Mouse (Mus musculus): ENCODE measurements around the gene Prox1. TPM values are rescaled to one million over a fixed set of nuclear protein-coding genes. Genes with fewer than 3 reads are reported as not detected.

The Prox1 gene
- polyA plus RNA-seq (2015; fragmentation: Nextera tagmentation; extraction: Ambion mirVana) = 9.7 and 12.1 TPM in 2 replicates

DNA sequence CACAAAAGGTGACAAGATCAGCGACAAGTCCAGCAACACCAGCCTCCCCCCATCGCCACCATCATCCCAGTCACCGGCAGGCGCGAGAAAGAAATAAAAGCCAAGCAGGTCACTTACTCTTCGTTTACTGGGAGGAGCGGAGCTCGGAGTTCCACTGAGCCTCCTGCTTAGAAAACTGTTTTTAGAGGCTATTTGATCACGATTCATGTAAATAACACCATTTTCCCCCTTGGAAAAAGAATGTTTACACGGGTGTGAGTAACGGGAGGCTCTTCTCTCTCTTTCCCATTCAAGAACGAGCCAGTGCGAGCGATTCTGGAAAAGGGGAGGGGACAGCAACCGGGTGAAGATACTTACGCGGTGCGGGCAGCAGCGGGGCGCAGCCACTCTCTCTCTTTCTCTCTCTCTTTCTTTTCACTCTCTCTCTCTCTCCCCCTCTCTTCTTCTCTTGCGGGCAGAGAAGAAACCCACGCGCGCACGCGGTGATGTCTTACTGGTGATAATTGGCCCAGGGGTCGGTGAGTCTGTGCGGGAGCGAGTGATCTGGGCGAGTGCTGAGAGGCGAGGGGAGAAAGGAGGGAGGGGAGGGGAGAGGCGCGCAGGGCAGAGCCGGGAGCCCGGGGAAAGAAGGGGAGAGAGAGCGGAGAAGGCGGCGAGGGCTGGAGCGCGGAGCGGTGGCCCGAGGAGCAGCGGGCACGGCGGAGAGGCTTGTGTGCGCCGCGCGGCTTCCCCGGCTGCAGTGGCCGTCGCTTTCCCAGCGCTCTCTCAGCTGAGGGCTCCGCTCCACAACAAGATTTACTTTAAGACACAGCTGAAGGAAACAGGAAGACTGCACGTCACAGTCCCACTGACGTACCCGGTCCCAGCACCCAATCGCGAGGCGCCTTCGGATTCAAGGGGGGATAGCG lies at the start of gene Prox1:
TSS of gene Prox1 (minus strand) at position 804 of the 908 bp plus-strand sequence.
- peak; percentile 87 for ATAC-seq
- Histone ChIP-seq H3K4me1 (replicated peaks) (peaks cover 70% of the 10 kb centered on the region), H3K27ac (peak within 1 kb of the TSS; percentile 88), H3K9ac (replicated peaks) (peak within 1 kb of the TSS; percentile 85), H3K4me3 (replicated peaks) (peak within 1 kb of the TSS; percentile 71), H3K4me2 (replicated peaks) (peak within 1 kb of the TSS; percentile 90), H3K9me3 (no peaks in the 10 kb centered on the region), H3K36me3 (no peaks in the 10 kb centered on the region), H3K27me3 (peaks cover 39% of the 10 kb centered on the region)
- under 1% methylated on average over 60 of the region's 62 CpGs for WGBS

DNA sequence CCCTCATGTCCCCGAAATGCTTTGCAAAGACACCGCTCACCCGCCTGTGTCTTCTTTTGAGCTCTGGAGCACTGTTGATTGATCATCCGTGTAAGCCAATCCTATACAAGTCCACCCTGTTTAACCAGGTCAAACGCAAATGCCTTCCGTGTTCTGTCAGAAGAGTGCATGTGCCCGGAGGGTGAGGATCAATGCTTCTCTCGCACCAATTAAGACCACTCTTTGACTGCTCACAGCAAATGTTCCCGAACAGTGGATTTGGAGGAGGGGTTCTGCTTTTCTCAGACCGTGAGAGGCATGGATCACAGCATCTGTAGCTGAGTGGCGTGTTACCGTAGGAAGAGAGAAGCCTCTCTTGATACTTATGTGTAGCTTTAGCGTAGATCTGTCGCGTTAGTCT lies 46.1 kb upstream of the Prox1 start:
- ATAC-seq = no peak
- H3K4me1 ChIP-seq (replicated peaks) = 0 out of 2 replicates have a peak, but pooled peaks cover 3% of the 10 kb centered on the region
- no peak overlapping the region for H3K27ac ChIP-seq
- no peak overlapping the region for H3K4me2 ChIP-seq (replicated peaks)
- no peaks in the 10 kb centered on the region for H3K36me3 ChIP-seq
- H3K9ac ChIP-seq (replicated peaks) = no peak overlapping the region
- 63% methylated on average over 15 of the region's 15 CpGs for WGBS
- 0 out of 2 replicates have a peak, but pooled peaks cover 5% of the 10 kb centered on the region for H3K9me3 ChIP-seq
- H3K4me3 ChIP-seq (replicated peaks) = no peak overlapping the region
- H3K27me3 ChIP-seq = no peaks in the 10 kb centered on the region

DNA sequence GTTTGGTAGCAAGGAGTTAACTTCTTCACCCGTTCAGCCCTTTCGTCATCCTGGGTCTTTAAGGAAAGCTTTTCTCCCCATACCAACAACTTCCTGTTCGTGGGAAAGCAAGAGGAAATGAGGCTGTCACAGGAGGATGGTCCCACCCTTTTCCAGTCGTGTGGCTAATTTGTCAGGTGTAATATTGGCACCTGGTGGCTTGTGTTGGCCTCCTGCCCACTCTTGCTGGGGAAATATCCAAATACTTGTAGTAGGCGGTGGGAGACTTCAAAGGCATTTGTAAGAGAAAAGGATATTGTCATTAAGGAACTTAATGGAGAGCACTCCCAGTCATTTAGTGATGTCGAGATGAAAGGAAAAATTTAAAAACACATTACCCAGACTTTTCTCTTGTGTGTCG lies 44.1 kb upstream of the Prox1 start:
- ATAC-seq = no peak
- WGBS = 86% methylated on average over 7 of the region's 7 CpGs

DNA sequence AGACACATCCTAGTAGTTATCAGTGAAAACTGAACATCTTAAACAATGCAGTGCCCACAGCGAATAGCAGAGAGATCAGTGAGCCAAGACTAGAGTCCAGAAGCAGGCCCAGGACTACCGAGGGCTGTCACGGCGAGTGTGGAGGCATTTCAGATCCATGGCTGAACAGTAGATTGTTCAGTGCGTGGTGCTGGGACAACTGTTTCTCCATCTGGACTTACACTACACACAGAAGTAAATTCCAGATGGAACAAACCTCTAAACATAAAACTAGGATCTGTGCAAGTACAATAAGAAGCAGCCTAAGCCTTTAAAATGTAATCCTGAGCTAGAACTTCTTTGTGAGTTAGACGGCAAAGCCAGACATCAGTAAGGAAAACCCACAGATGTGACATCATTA lies 42.7 kb upstream of the Prox1 start:
- Histone ChIP-seq H3K9ac (replicated peaks) (no peak overlapping the region), H3K36me3 (no peaks in the 10 kb centered on the region), H3K27me3 (no peaks in the 10 kb centered on the region; the same call in 1 of the 2 replicates), H3K4me1 (replicated peaks) (no peaks in the 10 kb centered on the region), H3K27ac (no peak overlapping the region), H3K4me3 (replicated peaks) (no peak overlapping the region), H3K4me2 (replicated peaks) (no peak overlapping the region), H3K9me3 (0 out of 2 replicates have a peak, but pooled peaks cover 5% of the 10 kb centered on the region)
- WGBS = 92% methylated on average over 6 of the region's 6 CpGs
- no peak for ATAC-seq

More for the DNA sequence above, 44.1 kb upstream of the Prox1 start:
- H3K4me1 ChIP-seq (replicated peaks) = no peaks in the 10 kb centered on the region
- no peak overlapping the region for H3K27ac ChIP-seq
- no peak overlapping the region for H3K4me2 ChIP-seq (replicated peaks)
- 0 out of 2 replicates have a peak, but pooled peaks cover 5% of the 10 kb centered on the region for H3K9me3 ChIP-seq
- no peak overlapping the region for H3K4me3 ChIP-seq (replicated peaks)
- H3K36me3 ChIP-seq = no peaks in the 10 kb centered on the region
- H3K9ac ChIP-seq (replicated peaks) = no peak overlapping the region
- H3K27me3 ChIP-seq = no peaks in the 10 kb centered on the region; the same call in 1 of the 2 replicates

DNA sequence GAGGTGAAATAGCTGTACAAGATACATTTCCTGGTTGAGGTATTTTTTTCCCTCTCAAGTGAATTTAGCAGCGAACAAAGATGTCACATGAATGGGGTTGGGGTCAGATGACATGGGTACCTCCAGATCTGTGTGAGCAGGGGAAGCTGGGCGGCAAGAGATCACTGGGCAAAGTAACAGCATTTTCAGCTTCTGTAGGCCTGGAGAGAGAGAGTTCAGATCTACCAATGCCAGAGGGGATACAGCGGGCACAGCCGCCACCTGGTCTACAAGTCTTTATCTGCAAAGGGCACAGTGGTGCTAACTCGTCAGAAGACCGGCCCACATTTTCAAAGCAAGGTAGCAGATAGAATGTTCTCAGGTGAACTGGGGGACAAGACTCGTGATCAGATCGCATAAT lies 36.7 kb upstream of the Prox1 start:
- no peaks in the 10 kb centered on the region for H3K9me3 ChIP-seq
- H3K36me3 ChIP-seq = no peaks in the 10 kb centered on the region
- no peak overlapping the region for H3K27ac ChIP-seq
- no peaks in the 10 kb centered on the region; the same call in 1 of the 2 replicates for H3K27me3 ChIP-seq
- ATAC-seq = no peak
- H3K4me3 ChIP-seq (replicated peaks) = no peak overlapping the region
- no peaks in the 10 kb centered on the region for H3K4me1 ChIP-seq (replicated peaks)
- no peak overlapping the region for H3K9ac ChIP-seq (replicated peaks)
- no peak overlapping the region for H3K4me2 ChIP-seq (replicated peaks)
- WGBS = 88% methylated on average over 8 of the region's 8 CpGs

DNA sequence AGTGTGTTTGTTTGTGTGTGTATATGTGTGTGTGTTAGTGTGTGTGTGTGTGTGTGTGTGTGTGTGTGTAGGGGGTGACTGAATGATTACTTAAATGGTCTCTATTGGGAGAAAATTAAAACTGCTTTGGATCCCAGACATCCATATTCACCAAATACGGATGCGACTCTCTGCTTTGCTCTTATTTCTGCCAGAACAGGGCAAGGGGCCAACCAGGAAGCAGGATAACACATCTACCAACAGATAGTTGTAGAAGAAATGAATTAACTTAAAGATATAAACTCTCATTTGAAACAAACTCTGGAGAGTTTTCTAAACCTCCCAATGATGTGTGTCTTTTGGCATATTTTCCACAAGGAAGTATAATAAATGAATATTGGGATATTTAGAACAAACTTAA lies 35.2 kb upstream of the Prox1 start:
- Histone ChIP-seq H3K9me3 (no peaks in the 10 kb centered on the region), H3K27me3 (no peaks in the 10 kb centered on the region; the same call in 1 of the 2 replicates), H3K36me3 (no peaks in the 10 kb centered on the region), H3K4me3 (replicated peaks) (no peak overlapping the region), H3K9ac (replicated peaks) (no peak overlapping the region), H3K27ac (no peak overlapping the region), H3K4me1 (replicated peaks) (no peaks in the 10 kb centered on the region), H3K4me2 (replicated peaks) (no peak overlapping the region)
- no peak for ATAC-seq
- 100% methylated on average over 2 of the region's 2 CpGs for WGBS

DNA sequence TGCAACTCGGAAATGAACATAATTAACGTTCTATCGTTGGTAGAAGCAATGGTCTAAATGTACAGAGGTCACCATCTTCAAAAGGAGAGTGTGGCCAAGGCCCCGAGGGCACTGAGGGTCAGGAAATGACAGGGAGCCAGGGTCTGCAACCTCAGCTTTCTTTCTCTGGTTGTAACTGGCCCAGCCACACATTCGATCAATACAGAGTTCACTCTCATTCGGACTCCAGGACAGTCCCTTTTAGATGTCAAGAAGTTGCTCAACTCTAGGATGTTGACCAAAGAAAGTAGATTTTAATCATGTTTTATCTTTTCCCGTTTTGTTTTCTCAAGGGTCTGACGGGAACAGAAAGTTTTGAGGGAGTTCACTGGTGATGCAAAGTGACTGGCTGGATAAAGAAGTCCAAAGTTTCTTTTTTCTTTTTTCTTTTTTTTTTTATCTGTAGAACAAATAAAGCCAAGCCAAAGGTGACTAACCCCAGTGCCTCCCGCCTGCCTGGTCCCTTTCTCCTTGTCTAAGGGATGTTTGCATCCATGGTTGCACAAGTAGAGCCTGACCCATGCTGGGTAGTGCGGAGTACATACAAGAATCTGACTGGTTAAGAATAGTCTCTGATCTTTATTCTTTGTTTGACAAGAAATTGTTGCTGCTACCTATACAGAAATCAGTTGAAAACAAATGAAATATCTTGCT lies 34.0 kb upstream of the Prox1 start:
- H3K9me3 ChIP-seq = no peaks in the 10 kb centered on the region
- H3K4me2 ChIP-seq (replicated peaks) = no peak overlapping the region
- H3K27me3 ChIP-seq = no peaks in the 10 kb centered on the region; the same call in 1 of the 2 replicates
- no peaks in the 10 kb centered on the region for H3K4me1 ChIP-seq (replicated peaks)
- no peak overlapping the region for H3K9ac ChIP-seq (replicated peaks)
- no peak overlapping the region for H3K4me3 ChIP-seq (replicated peaks)
- no peak overlapping the region for H3K27ac ChIP-seq
- H3K36me3 ChIP-seq = no peaks in the 10 kb centered on the region
- no peak for ATAC-seq
- 44% methylated on average over 10 of the region's 10 CpGs for WGBS

DNA sequence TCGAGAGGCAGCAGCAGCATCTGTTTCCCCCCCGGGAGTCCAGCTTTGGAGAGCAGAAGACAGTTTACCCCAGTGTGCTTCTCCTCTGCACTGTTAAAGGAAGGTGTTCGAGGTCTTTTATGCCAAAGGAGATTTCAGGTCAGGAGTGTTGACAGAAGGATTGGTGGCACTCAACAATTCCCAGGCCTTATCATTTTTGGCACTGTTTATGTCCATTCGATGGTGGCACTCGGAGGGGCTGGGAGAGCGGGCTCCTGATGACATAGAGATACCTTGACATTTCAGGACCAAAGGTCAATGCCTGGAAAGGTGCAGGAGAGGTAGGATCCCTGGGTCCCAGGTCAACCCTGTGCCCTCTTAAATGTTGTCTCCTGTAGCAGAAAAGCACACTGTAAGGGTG lies 31.2 kb upstream of the Prox1 start:
- Histone ChIP-seq H3K36me3 (no peaks in the 10 kb centered on the region), H3K27me3 (no peaks in the 10 kb centered on the region), H3K9me3 (no peaks in the 10 kb centered on the region), H3K4me2 (replicated peaks) (no peak overlapping the region), H3K27ac (no peak overlapping the region), H3K9ac (replicated peaks) (no peak overlapping the region), H3K4me1 (replicated peaks) (no peaks in the 10 kb centered on the region), H3K4me3 (replicated peaks) (no peak overlapping the region)
- WGBS = 91% methylated on average over 6 of the region's 6 CpGs
- no peak for ATAC-seq

DNA sequence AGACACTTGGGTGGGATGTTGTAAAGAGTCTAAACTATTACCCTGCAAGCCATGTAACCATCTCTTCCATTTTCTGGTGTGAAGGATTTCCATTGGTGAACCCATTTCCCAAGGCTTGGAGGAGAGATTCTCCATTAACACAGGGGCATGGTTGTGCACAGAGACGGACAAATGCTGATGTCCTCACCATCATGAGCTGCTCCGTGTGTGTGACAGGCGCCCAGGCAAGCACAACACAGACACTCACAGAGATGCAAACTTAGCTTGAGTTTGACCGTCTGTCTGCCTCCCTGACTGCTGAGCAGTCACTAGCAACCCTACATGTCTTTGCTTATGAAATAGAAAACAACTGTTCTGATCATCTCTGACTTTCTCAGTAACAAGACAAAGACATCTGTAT lies 30.5 kb upstream of the Prox1 start:
- Histone ChIP-seq H3K9me3 (no peaks in the 10 kb centered on the region), H3K9ac (replicated peaks) (no peak overlapping the region), H3K36me3 (no peaks in the 10 kb centered on the region), H3K4me2 (replicated peaks) (no peak overlapping the region), H3K27me3 (no peaks in the 10 kb centered on the region), H3K4me3 (replicated peaks) (no peak overlapping the region), H3K4me1 (replicated peaks) (no peaks in the 10 kb centered on the region), H3K27ac (no peak overlapping the region)
- WGBS = 93% methylated on average over 4 of the region's 4 CpGs
- no peak for ATAC-seq

DNA sequence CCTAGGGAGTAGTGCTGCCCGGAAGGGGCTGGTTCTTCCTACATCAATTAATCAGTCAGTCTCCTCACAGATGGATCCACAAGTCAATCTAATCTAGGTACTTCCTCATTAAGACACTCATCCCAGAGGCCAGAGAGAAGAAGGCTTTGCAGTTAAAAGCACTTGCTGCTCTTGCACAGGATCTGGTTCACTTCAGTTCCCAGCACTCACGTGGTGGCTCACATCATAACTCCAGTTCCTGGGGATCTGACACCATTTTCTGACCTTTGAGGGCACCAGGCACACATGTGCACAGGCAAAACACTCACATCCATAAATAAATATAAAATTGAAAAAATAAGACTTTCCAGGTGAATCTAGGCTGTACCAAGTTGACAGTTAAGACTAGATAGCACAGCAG lies 27.7 kb upstream of the Prox1 start:
- Histone ChIP-seq H3K4me1 (replicated peaks) (no peaks in the 10 kb centered on the region), H3K4me3 (replicated peaks) (no peak overlapping the region), H3K27ac (no peak overlapping the region), H3K27me3 (peaks cover 4% of the 10 kb centered on the region), H3K9me3 (no peaks in the 10 kb centered on the region), H3K4me2 (replicated peaks) (no peak overlapping the region), H3K36me3 (no peaks in the 10 kb centered on the region), H3K9ac (replicated peaks) (no peak overlapping the region)
- 88% methylated on average over 2 of the region's 2 CpGs for WGBS
- ATAC-seq = no peak

DNA sequence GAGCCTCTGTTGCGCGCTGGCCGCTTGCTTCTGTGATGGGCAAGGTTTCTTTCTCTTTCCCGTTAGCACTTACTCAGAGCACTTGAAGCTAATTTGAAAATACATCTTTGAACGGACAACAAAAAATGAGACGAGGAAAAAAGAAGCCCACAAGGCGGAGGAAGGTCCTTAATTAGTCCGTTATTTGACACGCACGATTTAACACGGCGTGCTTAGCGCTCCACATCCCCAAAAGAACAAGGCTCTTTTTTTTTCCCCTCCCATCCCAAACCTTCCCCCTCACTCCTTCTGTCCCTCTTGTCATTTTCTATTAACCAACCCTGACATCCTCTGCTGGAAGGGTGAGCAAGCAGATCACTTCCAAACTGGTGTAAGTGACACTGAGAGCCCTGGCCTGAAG lies 21.5 kb upstream of the Prox1 start:
- Histone ChIP-seq H3K4me3 (replicated peaks) (no peak overlapping the region), H3K27ac (no peak overlapping the region), H3K4me2 (replicated peaks) (peak overlapping the region; percentile 19), H3K9ac (replicated peaks) (no peak overlapping the region), H3K9me3 (no peaks in the 10 kb centered on the region), H3K4me1 (replicated peaks) (peaks cover 22% of the 10 kb centered on the region), H3K27me3 (peaks cover 23% of the 10 kb centered on the region), H3K36me3 (no peaks in the 10 kb centered on the region)
- no peak for ATAC-seq
- WGBS = 27% methylated on average over 13 of the region's 13 CpGs
